Mouse (Mus musculus): ENCODE measurements around the gene Ube2q2. TPM values are rescaled to one million over a fixed set of nuclear protein-coding genes. Genes with fewer than 3 reads are reported as not detected.

The Ube2q2 gene
- total and polyA plus RNA-seq, 3 experiments = 7.8 to 29.5 (median 25.3) TPM

- H3K79me2 ChIP-seq (replicated peaks; ENCODE audit: control insufficient read depth, insufficient read depth, low read length) = no peaks in the 10 kb centered on the region
- intact Hi-C loops (cut with DNase I) = no loop called here
These were observed 33.9 kb upstream of the Ube2q2 start for GRCm38 (mm10) chr9:55114752-55115151.

DNA sequence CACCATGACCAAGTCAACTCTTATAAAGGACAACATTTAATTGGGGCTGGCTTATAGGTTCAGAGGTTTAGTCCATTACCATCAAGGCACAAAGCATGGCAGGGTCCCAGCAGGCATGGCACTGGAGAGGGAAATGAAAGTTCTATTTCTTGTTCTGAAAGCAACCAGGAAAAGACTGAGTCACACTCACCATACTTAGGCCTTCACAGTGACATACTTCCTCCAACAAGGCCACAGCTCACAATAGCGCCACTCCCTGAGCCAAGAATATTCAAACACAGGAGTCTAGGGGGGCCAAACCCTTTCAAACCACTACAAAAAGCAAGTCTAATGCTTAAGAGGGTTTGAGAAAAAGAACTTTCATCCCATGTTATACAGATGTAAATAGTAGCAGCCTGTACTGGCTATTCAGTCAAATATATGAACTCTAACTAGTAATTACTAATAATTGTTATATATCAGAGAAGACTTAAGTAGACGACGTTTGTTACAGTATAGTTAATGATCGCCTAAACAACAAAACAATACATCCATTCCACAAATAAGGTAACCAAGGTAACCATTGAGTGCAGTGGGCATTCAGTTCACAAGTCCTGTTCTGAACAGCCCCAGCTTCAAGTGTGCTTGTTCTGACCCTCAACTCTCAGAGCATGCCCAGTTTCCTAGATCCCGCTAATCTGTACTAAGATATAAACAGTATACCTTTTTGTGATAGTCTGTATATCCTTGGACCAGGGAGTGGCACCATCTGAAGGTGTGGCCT is 31.2 kb upstream of the Ube2q2 start:
- no peak overlapping the region for H3K9ac ChIP-seq (ENCODE audit: low read depth, low read length)
- H3K4me3 ChIP-seq = no peak overlapping the region
- H3K4me1 ChIP-seq (ENCODE audit: control insufficient read depth, insufficient read depth, low read length) = no peaks in the 10 kb centered on the region
- intact Hi-C loops (cut with DNase I) = no loop called here
- H3K27me3 ChIP-seq (ENCODE audit: control insufficient read depth, insufficient read depth, low read length) = no peaks in the 10 kb centered on the region
- 93% methylated on average over 5 of the region's 5 CpGs for WGBS
- no peak for DNase-seq
- H3K36me3 ChIP-seq (ENCODE audit: control insufficient read depth, insufficient read depth, low read length) = no peaks in the 10 kb centered on the region
- no peaks in the 10 kb centered on the region for H3K79me2 ChIP-seq (replicated peaks; ENCODE audit: control insufficient read depth, insufficient read depth, low read length)
- H3K27ac ChIP-seq = no peak overlapping the region
- no peak for TF ChIP-seq CTCF (IDR thresholded peaks at IDR 0.05)
- no peak for TF ChIP-seq EP300 (IDR thresholded peaks at IDR 0.05; ENCODE audit: insufficient read depth, low read depth, low read length)
- TF ChIP-seq POLR2A (IDR thresholded peaks at IDR 0.05; ENCODE audit: insufficient read depth, low read depth, low read length) = no peak

More at GRCm38 (mm10) chr9:55114752-55115151, 33.9 kb upstream of the Ube2q2 start:
- no peaks in the 10 kb centered on the region for H3K36me3 ChIP-seq (ENCODE audit: control insufficient read depth, insufficient read depth, low read length)
- H3K27me3 ChIP-seq (ENCODE audit: control insufficient read depth, insufficient read depth, low read length) = no peaks in the 10 kb centered on the region
- TF ChIP-seq EP300 (IDR thresholded peaks at IDR 0.05; ENCODE audit: insufficient read depth, low read depth, low read length) = no peak
- no peak for TF ChIP-seq POLR2A (IDR thresholded peaks at IDR 0.05; ENCODE audit: insufficient read depth, low read depth, low read length)
- no peak for TF ChIP-seq CTCF (IDR thresholded peaks at IDR 0.05)
- H3K27ac ChIP-seq = no peak overlapping the region
- no peak overlapping the region for H3K9ac ChIP-seq (ENCODE audit: low read depth, low read length)
- DNase-seq = no peak
- H3K4me3 ChIP-seq = no peak overlapping the region
- 85% methylated on average over 1 of the region's 1 CpGs for WGBS
- H3K4me1 ChIP-seq (ENCODE audit: control insufficient read depth, insufficient read depth, low read length) = no peaks in the 10 kb centered on the region

GRCm38 (mm10) chr9:55122586-55122985 is 26.1 kb upstream of the Ube2q2 start:
- H3K4me3 ChIP-seq = no peak overlapping the region
- 59% methylated on average over 3 of the region's 3 CpGs for WGBS
- no peaks in the 10 kb centered on the region for H3K27me3 ChIP-seq (ENCODE audit: control insufficient read depth, insufficient read depth, low read length)
- no peaks in the 10 kb centered on the region for H3K4me1 ChIP-seq (ENCODE audit: control insufficient read depth, insufficient read depth, low read length)
- TF ChIP-seq POLR2A (IDR thresholded peaks at IDR 0.05; ENCODE audit: insufficient read depth, low read depth, low read length) (no peak), CTCF (IDR thresholded peaks at IDR 0.05) (no peak), EP300 (IDR thresholded peaks at IDR 0.05; ENCODE audit: insufficient read depth, low read depth, low read length) (no peak)
- DNase-seq = no peak
- H3K9ac ChIP-seq (ENCODE audit: low read depth, low read length) = no peak overlapping the region
- intact Hi-C loops (cut with DNase I) = no loop called here
- no peaks in the 10 kb centered on the region for H3K79me2 ChIP-seq (replicated peaks; ENCODE audit: control insufficient read depth, insufficient read depth, low read length)
- no peak overlapping the region for H3K27ac ChIP-seq
- no peaks in the 10 kb centered on the region for H3K36me3 ChIP-seq (ENCODE audit: control insufficient read depth, insufficient read depth, low read length)

DNA sequence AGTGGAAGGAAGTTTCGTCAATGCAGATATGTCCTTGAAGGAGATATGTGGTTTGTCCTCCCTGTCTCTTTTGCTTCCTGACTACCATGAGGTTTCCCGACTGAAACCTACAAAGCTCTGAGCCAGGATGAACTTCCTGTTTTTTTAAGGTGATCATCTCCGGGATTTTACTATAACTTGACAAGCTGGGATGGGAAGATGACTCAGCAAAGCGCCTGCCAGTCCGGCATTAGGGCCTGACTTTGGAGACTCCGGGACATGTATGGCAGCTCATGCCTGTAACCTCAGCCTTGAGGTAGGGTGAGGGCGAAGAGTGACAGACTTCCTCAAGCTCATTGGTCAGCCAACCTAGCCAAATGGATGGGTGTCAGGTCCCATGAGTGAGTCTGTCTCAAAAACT is 22.9 kb upstream of the Ube2q2 start:
- no peaks in the 10 kb centered on the region for H3K36me3 ChIP-seq (ENCODE audit: control insufficient read depth, insufficient read depth, low read length)
- WGBS = 61% methylated on average over 7 of the region's 7 CpGs
- no peak overlapping the region for H3K27ac ChIP-seq
- no peak overlapping the region for H3K9ac ChIP-seq (ENCODE audit: low read depth, low read length)
- H3K4me3 ChIP-seq = no peak overlapping the region
- no peaks in the 10 kb centered on the region for H3K27me3 ChIP-seq (ENCODE audit: control insufficient read depth, insufficient read depth, low read length)
- TF ChIP-seq EP300 (IDR thresholded peaks at IDR 0.05; ENCODE audit: insufficient read depth, low read depth, low read length) (no peak), POLR2A (IDR thresholded peaks at IDR 0.05; ENCODE audit: insufficient read depth, low read depth, low read length) (no peak), CTCF (IDR thresholded peaks at IDR 0.05) (no peak)
- no peak for DNase-seq
- intact Hi-C loops (cut with DNase I) = no loop called here
- no peaks in the 10 kb centered on the region for H3K79me2 ChIP-seq (replicated peaks; ENCODE audit: control insufficient read depth, insufficient read depth, low read length)
- H3K4me1 ChIP-seq (ENCODE audit: control insufficient read depth, insufficient read depth, low read length) = no peaks in the 10 kb centered on the region

- intact Hi-C loops (cut with DNase I) = no loop called here
- no peak for TF ChIP-seq POLR2A (IDR thresholded peaks at IDR 0.05; ENCODE audit: insufficient read depth, low read depth, low read length)
- no peak for TF ChIP-seq CTCF (IDR thresholded peaks at IDR 0.05)
- TF ChIP-seq EP300 (IDR thresholded peaks at IDR 0.05; ENCODE audit: insufficient read depth, low read depth, low read length) = no peak
- H3K9ac ChIP-seq (ENCODE audit: low read depth, low read length) = no peak overlapping the region
- DNase-seq = no peak
- 71% methylated on average over 1 of the region's 1 CpGs for WGBS
- no peaks in the 10 kb centered on the region for H3K79me2 ChIP-seq (replicated peaks; ENCODE audit: control insufficient read depth, insufficient read depth, low read length)
- H3K27me3 ChIP-seq (ENCODE audit: control insufficient read depth, insufficient read depth, low read length) = no peaks in the 10 kb centered on the region
- H3K36me3 ChIP-seq (ENCODE audit: control insufficient read depth, insufficient read depth, low read length) = no peaks in the 10 kb centered on the region
- no peaks in the 10 kb centered on the region for H3K4me1 ChIP-seq (ENCODE audit: control insufficient read depth, insufficient read depth, low read length)
- no peak overlapping the region for H3K27ac ChIP-seq
- H3K4me3 ChIP-seq = no peak overlapping the region
These were observed 22.4 kb upstream of the Ube2q2 start for GRCm38 (mm10) chr9:55126295-55126694.

DNA sequence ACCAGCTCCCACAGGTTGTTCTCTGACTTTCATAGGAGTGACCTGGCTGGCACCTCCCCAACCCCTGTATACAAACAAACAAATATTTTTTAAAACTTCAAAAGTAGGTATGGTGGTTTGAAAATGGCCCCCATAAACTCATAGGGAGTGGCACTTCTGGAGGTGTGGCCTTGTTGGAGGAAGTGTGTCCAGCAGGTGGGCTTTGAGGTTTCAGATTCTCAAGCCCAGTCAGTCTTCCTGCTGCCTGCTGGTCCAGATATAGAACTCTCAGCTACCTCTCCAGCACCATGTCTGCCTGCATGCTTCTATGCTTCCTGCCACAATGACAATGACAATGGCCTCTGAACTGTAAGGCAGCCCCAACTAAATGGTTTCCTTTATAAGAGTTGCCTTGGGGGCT is 16.8 kb upstream of the Ube2q2 start:
- Histone ChIP-seq H3K4me3 (no peak overlapping the region), H3K27me3 (ENCODE audit: control insufficient read depth, insufficient read depth, low read length) (no peaks in the 10 kb centered on the region), H3K79me2 (replicated peaks; ENCODE audit: control insufficient read depth, insufficient read depth, low read length) (no peaks in the 10 kb centered on the region), H3K4me1 (ENCODE audit: control insufficient read depth, insufficient read depth, low read length) (peaks cover 2% of the 10 kb centered on the region; the same call in 1 of the 2 replicates), H3K27ac (no peak overlapping the region), H3K9ac (ENCODE audit: low read depth, low read length) (no peak overlapping the region), H3K36me3 (ENCODE audit: control insufficient read depth, insufficient read depth, low read length) (no peaks in the 10 kb centered on the region)
- no peak for TF ChIP-seq EP300 (IDR thresholded peaks at IDR 0.05; ENCODE audit: insufficient read depth, low read depth, low read length)
- no peak for TF ChIP-seq CTCF (IDR thresholded peaks at IDR 0.05)
- no peak for TF ChIP-seq POLR2A (IDR thresholded peaks at IDR 0.05; ENCODE audit: insufficient read depth, low read depth, low read length)
- intact Hi-C loops (cut with DNase I) = no loop called here
- DNase-seq = no peak
